Mouse (Mus musculus): ENCODE results near the gene Ano8.

GRCm38 (mm10) chr8:71474785-71475701 lies 10.7 kb downstream of the Ano8 start:
- TF ChIP-seq POLR2A (IDR thresholded peaks at IDR 0.05; ENCODE audit: borderline replicate concordance, extremely low read depth, insufficient read depth, insufficient read length, poor library complexity, severe bottlenecking) (no peak), CTCF (IDR thresholded peaks at IDR 0.05; ENCODE audit: borderline replicate concordance, extremely low read depth, insufficient read depth, insufficient read length) (no peak)

Data from brain, embryonic 14.5 days (tissue).